Mouse (Mus musculus): ENCODE results near the gene Chit1.

GRCm38 (mm10) chr1:134078802-134079476 lies 32.1 kb upstream of the Chit1 start, which contains the start of gene Btg2:
- TF ChIP-seq USF2 (IDR thresholded peaks at IDR 0.05; ENCODE audit: borderline replicate concordance in 1 of 2, insufficient read depth in 1 of 2, low read depth in 1 of 2, low read length in 2 of 2) (no peak), E2F4 (IDR thresholded peaks at IDR 0.05; ENCODE audit: borderline replicate concordance, low read depth, low read length) (no peak), CTCF (IDR thresholded peaks at IDR 0.05 in 2 of 3, conservative IDR thresholded peaks at IDR 0.05 in 1 of 3; ENCODE audit: control insufficient read depth in 1 of 3, insufficient read depth in 1 of 3, low read depth in 2 of 3, low read length in 3 of 3, poor library complexity in 1 of 3, severe bottlenecking in 1 of 3) (no peak), JUND (IDR thresholded peaks at IDR 0.05; ENCODE audit: low read depth, low read length) (no peak), POLR2AphosphoS5 (IDR thresholded peaks at IDR 0.05; ENCODE audit: borderline replicate concordance, low read depth, low read length) (no peak; the same call in 1 of the 2 replicates), POLR2A (IDR thresholded peaks at IDR 0.05; ENCODE audit: control insufficient read depth in 1 of 2, insufficient read depth in 1 of 2, low read depth in 1 of 2, low read length in 2 of 2, poor library complexity in 1 of 2) (peak; percentile 98 to 99), ZMIZ1 (IDR thresholded peaks at IDR 0.05; ENCODE audit: low read depth, low read length) (peak; percentile 99)

Measured in MEL (cell line).